Comparison of ENCODE assay signal across 9 mouse cellular contexts in genomic region chr5:134986298-134987268, GRCm38 (mm10). TPM values are rescaled to one million over a fixed set of nuclear protein-coding genes. Genes with fewer than 3 reads are reported as not detected.
DNase-seq lines count a peak whose midpoint lies in the region; ATAC-seq lines count a peak whose summit lies in the region.
"Had no signal": no experiment of that assay in that cellular context is flagged by ENCODE, and none has a peak within 500 bp of the region (broad histone marks: within the 10 kb centered on the region; RNA-seq: fewer than 3 reads in every experiment).

No protein-coding gene starts in this region.

- WGBS in forebrain, embryonic 11.5 days, result 3% methylated on average over 79 of the region's 79 CpGs
- WGBS in limb, embryonic 15.5 days, result 3% methylated on average over 79 of the region's 79 CpGs
- WGBS in neural tube, embryonic 11.5 days, result 3% methylated on average over 79 of the region's 79 CpGs

- no peak overlapping the region for H3K27ac ChIP-seq in forebrain, embryonic 11.5 days (ENCODE audit: low read depth, low read length)
- no peak overlapping the region for H3K27ac ChIP-seq in limb, embryonic 15.5 days
- H3K27ac ChIP-seq in neural tube, embryonic 11.5 days (ENCODE audit: low read depth, low read length), result no peak overlapping the region

- DNase-seq in layer of hippocampus, postnatal 10 days (ENCODE audit: low spot score in 2 of 2), result peak; percentile 49 to 59
- no peak for DNase-seq in layer of hippocampus, adult 11-12 months (ENCODE audit: low spot score)
- peak; percentile 66 for DNase-seq in forebrain, embryonic 11.5 days (ENCODE audit: low spot score)
- DNase-seq in neural tube, embryonic 11.5 days (ENCODE audit: low spot score), result peak; percentile 44
- no peak for DNase-seq in spleen, postnatal 14 days (ENCODE audit: low spot score in 2 of 2)
- no peak for DNase-seq in left cerebral cortex, adult 8-10 months (ENCODE audit: low spot score in 2 of 2)
- DNase-seq in urinary bladder, postnatal 4 days (ENCODE audit: low spot score in 2 of 2), result no peak

- H3K9ac ChIP-seq in forebrain, embryonic 11.5 days (ENCODE audit: low read length), result no peak overlapping the region
- H3K9ac ChIP-seq in limb, embryonic 15.5 days, result no peak overlapping the region
- H3K9ac ChIP-seq in neural tube, embryonic 11.5 days (ENCODE audit: low read length), result no peak overlapping the region

- no peaks in the 10 kb centered on the region for H3K36me3 ChIP-seq in forebrain, embryonic 11.5 days (ENCODE audit: control insufficient read depth, insufficient read depth, low read length)
- H3K36me3 ChIP-seq in limb, embryonic 15.5 days, result no peaks in the 10 kb centered on the region
- H3K36me3 ChIP-seq in neural tube, embryonic 11.5 days (ENCODE audit: control insufficient read depth, insufficient read depth, low read length), result no peaks in the 10 kb centered on the region

- peak overlapping the region; percentile 21 for H3K4me3 ChIP-seq in forebrain, embryonic 11.5 days (ENCODE audit: low read depth, low read length)
- H3K4me3 ChIP-seq in limb, embryonic 15.5 days, result peak overlapping the region; percentile 30
- peak overlapping the region; percentile 20 for H3K4me3 ChIP-seq in neural tube, embryonic 11.5 days (ENCODE audit: low read depth, low read length)

- H3K4me2 ChIP-seq in forebrain, embryonic 11.5 days (ENCODE audit: low read depth, low read length, severe bottlenecking), result peak overlapping the region; percentile 31; the same call in 1 of the 2 replicates
- peak overlapping the region; percentile 49 for H3K4me2 ChIP-seq in limb, embryonic 15.5 days
- peak overlapping the region; percentile 29 for H3K4me2 ChIP-seq in neural tube, embryonic 11.5 days (ENCODE audit: low read depth)

- H3K9me3 ChIP-seq in forebrain, embryonic 11.5 days (ENCODE audit: control insufficient read depth, low read length), result no peaks in the 10 kb centered on the region
- H3K9me3 ChIP-seq in limb, embryonic 15.5 days, result no peaks in the 10 kb centered on the region
- H3K9me3 ChIP-seq in neural tube, embryonic 11.5 days (ENCODE audit: control insufficient read depth, low read length), result no peaks in the 10 kb centered on the region

- H3K4me1 ChIP-seq in forebrain, embryonic 11.5 days (replicated peaks; ENCODE audit: control insufficient read depth, insufficient read depth, low read length), result peaks cover 6% of the 10 kb centered on the region; the same call in 1 of the 2 replicates
- H3K4me1 ChIP-seq in limb, embryonic 15.5 days, result peaks cover 24% of the 10 kb centered on the region
- H3K4me1 ChIP-seq in neural tube, embryonic 11.5 days (ENCODE audit: control insufficient read depth, insufficient read depth, low read length), result no peaks in the 10 kb centered on the region

- ATAC-seq in forebrain, embryonic 11.5 days (replicated peaks; ENCODE audit: low FRiP score), result peak; percentile 18; the same call in 1 of the 2 replicates
- ATAC-seq in limb, embryonic 15.5 days (ENCODE audit: insufficient number of reproducible peaks, low FRiP score, low TSS enrichment, low read depth), result no peak
- ATAC-seq in neural tube, embryonic 11.5 days (ENCODE audit: insufficient read depth, low FRiP score, low TSS enrichment), result no peak

- H3K27me3 ChIP-seq in forebrain, embryonic 11.5 days (ENCODE audit: control insufficient read depth, insufficient read depth, low read length), result peaks cover 36% of the 10 kb centered on the region
- peaks cover 66% of the 10 kb centered on the region for H3K27me3 ChIP-seq in limb, embryonic 15.5 days
- H3K27me3 ChIP-seq in neural tube, embryonic 11.5 days (ENCODE audit: control insufficient read depth, insufficient read depth, low read length), result peaks cover 35% of the 10 kb centered on the region

RNA-seq across cellular contexts. Expression of gene Cldn3, which starts 0.6 kb away (rescaled TPM):
- 1 to 10 TPM; 3.5 to 5.2 TPM for total RNA-seq in layer of hippocampus, postnatal 10 days (2021)
- polyA plus RNA-seq in forebrain, embryonic 11.5 days (2014; fragmentation: Nextera tagmentation; extraction: Ambion mirVana), result 4.4 and 7.3 TPM in 2 replicates
- polyA plus RNA-seq in limb, embryonic 15.5 days (2015; fragmentation: Nextera tagmentation; extraction: Ambion mirVana), result 26.0 and 27.2 TPM in 2 replicates
- 2.2 and 3.1 TPM in 2 replicates for polyA plus RNA-seq in neural tube, embryonic 11.5 days (2014; fragmentation: Nextera tagmentation; extraction: Ambion mirVana)
- under 1 TPM in 2 of 4 experiments, not detected in 2; 0.50 to 0.93 TPM for total RNA-seq in left cerebral cortex, adult 8-10 months (2022)

RNA-seq across cellular contexts. Expression of gene Abhd11, which starts 22.4 kb away (rescaled TPM):
- 10 to 100 TPM; 41.1 to 49.2 TPM for total RNA-seq in layer of hippocampus, postnatal 10 days (2021)
- polyA plus RNA-seq in forebrain, embryonic 11.5 days (2014; fragmentation: Nextera tagmentation; extraction: Ambion mirVana), result 38.9 and 39.1 TPM in 2 replicates
- 66.1 and 68.2 TPM in 2 replicates for polyA plus RNA-seq in limb, embryonic 15.5 days (2015; fragmentation: Nextera tagmentation; extraction: Ambion mirVana)
- 45.9 and 46.3 TPM in 2 replicates for polyA plus RNA-seq in neural tube, embryonic 11.5 days (2014; fragmentation: Nextera tagmentation; extraction: Ambion mirVana)
- total RNA-seq in left cerebral cortex, adult 8-10 months (2022), result 10 to 100 TPM; 35.2 to 39.9 (median 36.7) TPM

RNA-seq across cellular contexts. Expression of gene Stx1a, which starts 36.7 kb away (rescaled TPM):
- total RNA-seq in layer of hippocampus, postnatal 10 days (2021), result 100 to 1,000 TPM; 182 to 196 TPM
- polyA plus RNA-seq in forebrain, embryonic 11.5 days (2014; fragmentation: Nextera tagmentation; extraction: Ambion mirVana), result 11.2 and 14.9 TPM in 2 replicates
- 9.9 and 11.3 TPM in 2 replicates for polyA plus RNA-seq in limb, embryonic 15.5 days (2015; fragmentation: Nextera tagmentation; extraction: Ambion mirVana)
- polyA plus RNA-seq in neural tube, embryonic 11.5 days (2014; fragmentation: Nextera tagmentation; extraction: Ambion mirVana), result 25.4 and 36.6 TPM in 2 replicates
- total RNA-seq in left cerebral cortex, adult 8-10 months (2022), result 100 to 1,000 TPM; 239 to 271 (median 248) TPM

RNA-seq across cellular contexts. Expression of gene Cldn4, which starts 39.8 kb away (rescaled TPM):
- not detected for total RNA-seq in layer of hippocampus, postnatal 10 days (2021)
- polyA plus RNA-seq in forebrain, embryonic 11.5 days (2014; fragmentation: Nextera tagmentation; extraction: Ambion mirVana), result 5.6 and 7.0 TPM in 2 replicates
- polyA plus RNA-seq in limb, embryonic 15.5 days (2015; fragmentation: Nextera tagmentation; extraction: Ambion mirVana), result 46.3 and 68.0 TPM in 2 replicates
- polyA plus RNA-seq in neural tube, embryonic 11.5 days (2014; fragmentation: Nextera tagmentation; extraction: Ambion mirVana), result 7.5 and 8.9 TPM in 2 replicates
- total RNA-seq in left cerebral cortex, adult 8-10 months (2022), result not detected
- total RNA-seq: left cerebral cortex, postnatal 14 days had no signal

RNA-seq across cellular contexts. Expression of gene Mettl27, which starts 54.4 kb away (rescaled TPM):
- 10 to 100 TPM in 1 of 2 experiments, 1 to 10 TPM in 1; 9.3 to 10.8 TPM for total RNA-seq in layer of hippocampus, postnatal 10 days (2021)
- 7.3 and 10.4 TPM in 2 replicates for polyA plus RNA-seq in forebrain, embryonic 11.5 days (2014; fragmentation: Nextera tagmentation; extraction: Ambion mirVana)
- 13.9 and 17.0 TPM in 2 replicates for polyA plus RNA-seq in limb, embryonic 15.5 days (2015; fragmentation: Nextera tagmentation; extraction: Ambion mirVana)
- polyA plus RNA-seq in neural tube, embryonic 11.5 days (2014; fragmentation: Nextera tagmentation; extraction: Ambion mirVana), result 8.7 and 11.6 TPM in 2 replicates
- 10 to 100 TPM in 3 of 4 experiments, 1 to 10 TPM in 1; 9.7 to 11.5 (median 11.1) TPM for total RNA-seq in left cerebral cortex, adult 8-10 months (2022)

Comparison
In these comparisons a context has a peak if more than half of its experiments do, and no peak if none do; other contexts are left out.
1. DNase-seq: peak in layer of hippocampus, postnatal 10 days (2 of 2), forebrain, embryonic 11.5 days (single experiment) and neural tube, embryonic 11.5 days (single experiment); none in layer of hippocampus, adult 11-12 months (single experiment), spleen, postnatal 14 days (0 of 2), left cerebral cortex, adult 8-10 months (0 of 2) and urinary bladder, postnatal 4 days (0 of 2).
2. Peak in every context shown above with its lines, with median percentiles within 50 percentile points of each other: H3K4me2 ChIP-seq and H3K4me3 ChIP-seq.